Mouse (Mus musculus): ENCODE results near the gene Tln1. TPM values are rescaled to one million over a fixed set of nuclear protein-coding genes. Genes with fewer than 3 reads are reported as not detected.

Tln1 gene
- total and polyA plus RNA-seq, 3 experiments: 22.3 to 59.3 (median 50.1) TPM

- no peaks in the 10 kb centered on the region for H3K9me3 ChIP-seq (replicated peaks; ENCODE audit: low read length)
- H3K79me2 ChIP-seq (replicated peaks; ENCODE audit: control insufficient read depth, extremely low read depth, insufficient read depth, poor library complexity, severe bottlenecking): no peaks in the 10 kb centered on the region
- no peak overlapping the region for H3K4me2 ChIP-seq (ENCODE audit: insufficient read depth, low read depth, poor library complexity, severe bottlenecking)
- peak; percentile 79 for DNase-seq (ENCODE audit: extremely low read depth)
- H3K9ac ChIP-seq (ENCODE audit: insufficient read depth, low read depth): no peak overlapping the region
- in situ Hi-C loops (cut with MboI; ENCODE audit: low pct_ligation_motif_present, low pct_unique_long_range_greater_than_20kb, low sequenced_read_pairs) (no loop called here), dilution Hi-C loops (cut with MboI; ENCODE audit: extremely low pct_ligation_motif_present, extremely low pct_unique_long_range_greater_than_20kb, low sequenced_read_pairs) (no loop called here)
- peaks cover 61% of the 10 kb centered on the region for H3K27me3 ChIP-seq (replicated peaks)
- TF ChIP-seq ZC3H11A (IDR thresholded peaks at IDR 0.05; ENCODE audit: low read depth, low read length) (no peak), NRF1 (IDR thresholded peaks at IDR 0.05; ENCODE audit: low read depth, low read length) (peak; percentile 28; the same call in 1 of the 2 replicates), CHD2 (IDR thresholded peaks at IDR 0.05; ENCODE audit: low read length) (peak; percentile 99)
- no peak overlapping the region for H3K27ac ChIP-seq (ENCODE audit: insufficient read depth, low read depth)
- H3K4me3 ChIP-seq (replicated peaks in 1 of 3; ENCODE audit: low read depth in 2 of 3, low read length in 2 of 3, poor library complexity in 1 of 3): no peak overlapping the region
- peaks cover 0 to 20% of the 10 kb centered on the region in 2 experiments; a peak in 2 of 4 replicates for H3K4me1 ChIP-seq (ENCODE audit: control insufficient read depth in 1 of 2, insufficient read depth in 2 of 2)
- H3K36me3 ChIP-seq (replicated peaks in 1 of 2; ENCODE audit: control insufficient read depth in 1 of 2, insufficient read depth in 1 of 2, low read length in 1 of 2): no peaks in the 10 kb centered on the region
Observed at GRCm38 (mm10) chr4:43519956-43520355, 42.5 kb downstream of the Tln1 start.

GRCm38 (mm10) chr4:43519551-43519950 is 42.9 kb downstream of the Tln1 start:
- Histone ChIP-seq H3K36me3 (replicated peaks in 1 of 2; ENCODE audit: control insufficient read depth in 1 of 2, insufficient read depth in 1 of 2, low read length in 1 of 2) (no peaks in the 10 kb centered on the region), H3K27me3 (replicated peaks) (peaks cover 62% of the 10 kb centered on the region), H3K79me2 (replicated peaks; ENCODE audit: control insufficient read depth, extremely low read depth, insufficient read depth, poor library complexity, severe bottlenecking) (no peaks in the 10 kb centered on the region), H3K4me2 (ENCODE audit: insufficient read depth, low read depth, poor library complexity, severe bottlenecking) (no peak overlapping the region), H3K9ac (ENCODE audit: insufficient read depth, low read depth) (no peak overlapping the region), H3K9me3 (replicated peaks; ENCODE audit: low read length) (no peaks in the 10 kb centered on the region), H3K4me1 (ENCODE audit: control insufficient read depth in 1 of 2, insufficient read depth in 2 of 2) (peaks cover 0 to 20% of the 10 kb centered on the region in 2 experiments; a peak in 2 of 4 replicates), H3K4me3 (replicated peaks in 1 of 3; ENCODE audit: low read depth in 2 of 3, low read length in 2 of 3, poor library complexity in 1 of 3) (no peak overlapping the region), H3K27ac (ENCODE audit: insufficient read depth, low read depth) (no peak overlapping the region)
- in situ Hi-C loops (cut with MboI; ENCODE audit: low pct_ligation_motif_present, low pct_unique_long_range_greater_than_20kb, low sequenced_read_pairs) (no loop called here), dilution Hi-C loops (cut with MboI; ENCODE audit: extremely low pct_ligation_motif_present, extremely low pct_unique_long_range_greater_than_20kb, low sequenced_read_pairs) (no loop called here)
- no peak for DNase-seq (ENCODE audit: extremely low read depth)
- no peak for TF ChIP-seq MEF2A (IDR thresholded peaks at IDR 0.05; ENCODE audit: borderline replicate concordance, low read depth, low read length)
- TF ChIP-seq POLR2A (IDR thresholded peaks at IDR 0.05; ENCODE audit: low read depth, low read length): no peak
- TF ChIP-seq TCF12 (IDR thresholded peaks at IDR 0.05; ENCODE audit: low read depth, low read length): no peak
- TF ChIP-seq JUND (conservative IDR thresholded peaks at IDR 0.05; ENCODE audit: low read depth, low read length): no peak
- TF ChIP-seq IRF4 (IDR thresholded peaks at IDR 0.05; ENCODE audit: low read depth, low read length): no peak
- TF ChIP-seq ELF1 (IDR thresholded peaks at IDR 0.05; ENCODE audit: low read depth, low read length): no peak
- TF ChIP-seq MXI1 (IDR thresholded peaks at IDR 0.05; ENCODE audit: low read depth, low read length): no peak
- no peak for TF ChIP-seq MAFK (IDR thresholded peaks at IDR 0.05; ENCODE audit: insufficient replicate concordance, low read length)
- TF ChIP-seq BHLHE40 (IDR thresholded peaks at IDR 0.05; ENCODE audit: low read depth, low read length): no peak
- TF ChIP-seq MAZ (IDR thresholded peaks at IDR 0.05; ENCODE audit: low read depth, low read length): no peak
- no peak for TF ChIP-seq SMC3 (IDR thresholded peaks at IDR 0.05; ENCODE audit: low read depth, low read length)
- TF ChIP-seq HCFC1 (IDR thresholded peaks at IDR 0.05; ENCODE audit: low read depth, low read length): no peak
- TF ChIP-seq ZMIZ1 (IDR thresholded peaks at IDR 0.05; ENCODE audit: low read depth, low read length): no peak
- TF ChIP-seq KAT2A (IDR thresholded peaks at IDR 0.05; ENCODE audit: insufficient replicate concordance, low read length): no peak
- no peak for TF ChIP-seq RAD21 (IDR thresholded peaks at IDR 0.05; ENCODE audit: low read depth, low read length)
- no peak for TF ChIP-seq RCOR1 (conservative IDR thresholded peaks at IDR 0.05; ENCODE audit: low read depth, low read length)
- no peak for TF ChIP-seq TBP (conservative IDR thresholded peaks at IDR 0.05; ENCODE audit: low read depth, low read length)
- no peak for TF ChIP-seq MAX (IDR thresholded peaks at IDR 0.05; ENCODE audit: low read length)
- TF ChIP-seq GABPA (IDR thresholded peaks at IDR 0.05; ENCODE audit: insufficient replicate concordance, low read depth, low read length): no peak
